Comparison of ENCODE assay signal across 22 mouse cellular contexts in genomic region chr13:111142757-111143420, GRCm38 (mm10).
DNase-seq lines count a peak whose midpoint lies in the region; ATAC-seq and TF ChIP-seq lines count a peak whose summit lies in the region.
"Had no signal": no experiment of that assay in that cellular context is flagged by ENCODE, and none has a peak within 500 bp of the region (broad histone marks: within the 10 kb centered on the region; RNA-seq: fewer than 3 reads in every experiment).

No protein-coding gene starts in this region.

- peak overlapping the region; percentile 28; the same call in 1 of the 2 replicates for H3K27ac ChIP-seq in heart, embryonic 13.5 days (replicated peaks)
- H3K27ac ChIP-seq in midbrain, embryonic 10.5 days (replicated peaks) = no peak overlapping the region
- H3K27ac ChIP-seq: embryonic facial prominence, embryonic 15.5 days; limb, embryonic 10.5 days; liver, embryonic 15.5 days; lung, embryonic 15.5 days; midbrain, embryonic 15.5 days; stomach, embryonic 15.5 days had no signal

- WGBS in heart, embryonic 13.5 days = 53% methylated on average over 7 of the region's 7 CpGs
- 86% methylated on average over 7 of the region's 7 CpGs for WGBS in midbrain, embryonic 10.5 days

- H3K9me3 ChIP-seq in heart, embryonic 13.5 days = no peaks in the 10 kb centered on the region
- H3K9me3 ChIP-seq in midbrain, embryonic 10.5 days (replicated peaks) = no peaks in the 10 kb centered on the region
- H3K9me3 ChIP-seq: embryonic facial prominence, embryonic 15.5 days; limb, embryonic 10.5 days; liver, embryonic 15.5 days; lung, embryonic 15.5 days; midbrain, embryonic 15.5 days; stomach, embryonic 15.5 days had no signal

- TF ChIP-seq POLR2A in brain, embryonic 14.5 days (IDR thresholded peaks at IDR 0.05; ENCODE audit: borderline replicate concordance, extremely low read depth, insufficient read depth, insufficient read length, poor library complexity, severe bottlenecking) = no peak

- no peak overlapping the region for H3K9ac ChIP-seq in heart, embryonic 13.5 days
- H3K9ac ChIP-seq: embryonic facial prominence, embryonic 15.5 days; liver, embryonic 15.5 days; lung, embryonic 15.5 days; midbrain, embryonic 15.5 days; stomach, embryonic 15.5 days had no signal

- no peaks in the 10 kb centered on the region for H3K27me3 ChIP-seq in heart, embryonic 13.5 days (replicated peaks)
- H3K27me3 ChIP-seq in midbrain, embryonic 10.5 days (ENCODE audit: low read depth, poor library complexity, severe bottlenecking) = no peaks in the 10 kb centered on the region
- H3K27me3 ChIP-seq: embryonic facial prominence, embryonic 15.5 days; liver, embryonic 15.5 days; lung, embryonic 15.5 days; midbrain, embryonic 15.5 days; stomach, embryonic 15.5 days had no signal

- ATAC-seq in heart, embryonic 13.5 days (ENCODE audit: extremely low read depth, insufficient number of reproducible peaks, low FRiP score, low TSS enrichment) = no peak
- ATAC-seq: CD4-positive, CD25-positive, alpha-beta regulatory T cell, adult 4 months; midbrain, embryonic 15.5 days had no signal

- no peak for TF ChIP-seq CTCF in brain, embryonic 14.5 days (IDR thresholded peaks at IDR 0.05; ENCODE audit: borderline replicate concordance, extremely low read depth, insufficient read depth, insufficient read length)

- H3K4me2 ChIP-seq in heart, embryonic 13.5 days = no peak overlapping the region
- H3K4me2 ChIP-seq: embryonic facial prominence, embryonic 15.5 days; liver, embryonic 15.5 days; lung, embryonic 15.5 days; midbrain, embryonic 15.5 days; stomach, embryonic 15.5 days had no signal

- peaks cover 15% of the 10 kb centered on the region for H3K4me1 ChIP-seq in heart, embryonic 13.5 days
- no peaks in the 10 kb centered on the region for H3K4me1 ChIP-seq in midbrain, embryonic 10.5 days
- H3K4me1 ChIP-seq: embryonic facial prominence, embryonic 15.5 days; limb, embryonic 10.5 days; liver, embryonic 15.5 days; lung, embryonic 15.5 days; midbrain, embryonic 15.5 days; stomach, embryonic 15.5 days had no signal

- H3K4me3 ChIP-seq in heart, embryonic 13.5 days = no peak overlapping the region
- H3K4me3 ChIP-seq in midbrain, embryonic 10.5 days = no peak overlapping the region
- H3K4me3 ChIP-seq: embryonic facial prominence, embryonic 15.5 days; limb, embryonic 10.5 days; liver, embryonic 15.5 days; lung, embryonic 15.5 days; midbrain, embryonic 15.5 days; stomach, embryonic 15.5 days had no signal

- DNase-seq in heart, adult 9 months (ENCODE audit: low spot score in 2 of 2) = no peak
- peak; percentile 33 for DNase-seq in kidney, adult 9 months
- no peak for DNase-seq in kidney, postnatal 10 days
- peak; percentile 17 for DNase-seq in MN1 (ENCODE audit: low spot score)
- peak; percentile 48 for DNase-seq in brain, embryonic 14.5 days (ENCODE audit: low read depth)
- no peak for DNase-seq in midbrain, embryonic 10.5 days (ENCODE audit: low spot score)
- DNase-seq in embryo, embryonic 11 days = no peak
- DNase-seq: adrenal gland, adult 8-10 months; cerebellum, adult 9-10 months; gastrocnemius, postnatal 36 days; heart, postnatal 4 days; liver; lung, postnatal 36 days; thymus, postnatal 25 days had no signal

- H3K36me3 ChIP-seq in heart, embryonic 13.5 days = no peaks in the 10 kb centered on the region
- H3K36me3 ChIP-seq in midbrain, embryonic 10.5 days = no peaks in the 10 kb centered on the region
- H3K36me3 ChIP-seq: embryonic facial prominence, embryonic 15.5 days; limb, embryonic 10.5 days; liver, embryonic 15.5 days; lung, embryonic 15.5 days; midbrain, embryonic 15.5 days; stomach, embryonic 15.5 days had no signal

Comparison
In these comparisons a context has a peak if more than half of its experiments do, and no peak if none do; other contexts are left out.
1. DNase-seq: peak in kidney, adult 9 months (single experiment), MN1 (single experiment) and brain, embryonic 14.5 days (single experiment); none in heart, adult 9 months (0 of 2), kidney, postnatal 10 days (single experiment), midbrain, embryonic 10.5 days (single experiment) and embryo, embryonic 11 days (single experiment).